Mouse (Mus musculus): Measurements from ENCODE around the gene Gm20388. TPM values are rescaled to one million over a fixed set of nuclear protein-coding genes. Genes with fewer than 3 reads are reported as not detected.

The Gm20388 gene
- polyA plus RNA-seq, 1 experiment: 59.3 TPM

DNA sequence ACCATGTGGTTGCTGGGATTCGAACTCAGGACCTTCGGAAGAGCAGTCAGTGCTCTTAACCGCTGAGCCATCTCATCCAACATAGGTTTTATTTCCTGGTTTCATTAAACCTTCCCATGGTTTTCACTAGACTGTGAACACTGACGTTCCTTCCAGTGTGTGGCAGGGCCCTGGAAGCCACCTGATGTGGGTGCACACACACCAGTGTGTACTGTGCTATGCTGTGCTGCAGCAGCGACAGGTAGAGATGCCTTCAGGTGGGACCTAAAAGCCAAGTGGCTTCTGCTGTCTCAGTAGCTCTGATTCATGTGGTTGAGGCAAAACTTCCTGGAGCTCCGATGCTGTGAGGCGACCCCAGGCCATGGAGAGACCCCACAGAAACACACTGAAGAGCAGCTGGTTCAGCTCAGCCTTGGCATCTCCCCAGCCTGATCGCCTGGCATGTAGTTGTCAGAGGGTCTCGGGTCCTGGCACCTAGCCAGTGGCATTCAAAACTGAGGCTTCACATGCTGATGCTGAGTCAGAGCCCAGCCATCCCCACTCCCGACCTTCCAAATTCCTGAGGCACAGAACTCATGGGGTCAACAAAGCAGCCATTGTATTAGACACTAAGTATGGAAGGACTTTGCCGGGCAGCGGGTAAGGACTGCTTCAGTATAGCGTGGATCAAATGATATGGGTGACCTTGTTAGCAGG lies 3842.3 kb downstream of the Gm20388 start:
- no peak for TF ChIP-seq CTCF (IDR thresholded peaks at IDR 0.05; ENCODE audit: borderline replicate concordance, extremely low read depth, insufficient read depth, insufficient read length)
- no peak for TF ChIP-seq POLR2A (IDR thresholded peaks at IDR 0.05; ENCODE audit: borderline replicate concordance, extremely low read depth, insufficient read depth, insufficient read length, poor library complexity, severe bottlenecking)
- peak; percentile 93 for DNase-seq (ENCODE audit: low read depth)

GRCm38 (mm10) chr8:123753604-123754375 lies 3843.1 kb downstream of the Gm20388 start:
- no peak for TF ChIP-seq POLR2A (IDR thresholded peaks at IDR 0.05; ENCODE audit: borderline replicate concordance, extremely low read depth, insufficient read depth, insufficient read length, poor library complexity, severe bottlenecking)
- TF ChIP-seq CTCF (IDR thresholded peaks at IDR 0.05; ENCODE audit: borderline replicate concordance, extremely low read depth, insufficient read depth, insufficient read length): no peak
- DNase-seq (ENCODE audit: low read depth): peak; percentile 72

GRCm38 (mm10) chr8:123754538-123755431 lies 3844.1 kb downstream of the Gm20388 start:
- no peak for TF ChIP-seq CTCF (IDR thresholded peaks at IDR 0.05; ENCODE audit: borderline replicate concordance, extremely low read depth, insufficient read depth, insufficient read length)
- TF ChIP-seq POLR2A (IDR thresholded peaks at IDR 0.05; ENCODE audit: borderline replicate concordance, extremely low read depth, insufficient read depth, insufficient read length, poor library complexity, severe bottlenecking): no peak
- no peak for DNase-seq (ENCODE audit: low read depth)

DNA sequence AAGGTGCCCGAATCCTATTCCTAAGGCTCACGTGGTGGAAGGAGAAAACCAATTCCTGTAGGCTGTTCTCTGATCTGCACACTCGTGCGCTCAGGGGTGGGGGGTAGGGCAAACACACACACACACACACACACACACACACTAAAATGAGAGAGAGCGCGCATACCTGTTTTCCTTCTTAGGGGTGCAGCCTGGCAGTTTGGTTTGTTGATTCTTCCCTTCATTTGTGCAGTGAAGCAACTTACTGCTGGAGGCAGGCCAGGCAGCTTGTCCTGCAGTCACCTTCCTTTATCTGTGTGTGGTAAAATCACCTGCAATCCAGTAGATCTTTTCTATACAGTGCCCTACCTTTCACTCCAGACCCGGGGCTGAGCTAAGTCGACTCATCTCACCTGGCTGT lies 3846.3 kb downstream of the Gm20388 start:
- no peak for TF ChIP-seq CTCF (IDR thresholded peaks at IDR 0.05; ENCODE audit: borderline replicate concordance, extremely low read depth, insufficient read depth, insufficient read length)

DNA sequence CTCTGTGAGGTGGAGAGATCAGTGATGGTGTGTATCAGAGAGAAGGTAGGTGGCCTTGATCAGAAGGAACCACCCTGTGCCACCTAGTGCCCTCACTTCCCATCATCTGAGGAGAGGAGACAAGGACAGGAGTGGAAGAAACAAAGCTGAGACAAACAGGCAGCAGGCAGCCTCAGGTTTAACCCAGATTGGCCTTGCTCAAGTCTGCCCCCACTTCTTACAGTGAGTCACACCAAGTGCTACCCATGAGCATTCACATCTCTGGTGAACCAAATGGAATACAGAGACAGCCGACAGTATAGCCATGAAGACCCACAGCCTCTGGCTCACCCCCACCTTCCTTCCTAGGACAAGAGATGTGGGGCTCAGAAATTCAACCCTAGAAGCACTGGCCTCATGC lies 3848.3 kb downstream of the Gm20388 start:
- no peak for TF ChIP-seq CTCF (IDR thresholded peaks at IDR 0.05; ENCODE audit: borderline replicate concordance, extremely low read depth, insufficient read depth, insufficient read length)
- DNase-seq (ENCODE audit: low read depth): no peak

More for the DNA sequence above, 3846.3 kb downstream of the Gm20388 start:
- no peak for DNase-seq (ENCODE audit: low read depth)

GRCm38 (mm10) chr8:123759933-123760332 lies 3849.3 kb downstream of the Gm20388 start:
- DNase-seq (ENCODE audit: low read depth): peak; percentile 94
- no peak for TF ChIP-seq POLR2A (IDR thresholded peaks at IDR 0.05; ENCODE audit: borderline replicate concordance, extremely low read depth, insufficient read depth, insufficient read length, poor library complexity, severe bottlenecking)
- TF ChIP-seq CTCF (IDR thresholded peaks at IDR 0.05; ENCODE audit: borderline replicate concordance, extremely low read depth, insufficient read depth, insufficient read length): no peak

- DNase-seq (ENCODE audit: low read depth): no peak
- no peak for TF ChIP-seq POLR2A (IDR thresholded peaks at IDR 0.05; ENCODE audit: borderline replicate concordance, extremely low read depth, insufficient read depth, insufficient read length, poor library complexity, severe bottlenecking)
These were observed 3849.9 kb downstream of the Gm20388 start for GRCm38 (mm10) chr8:123760579-123760978.

DNA sequence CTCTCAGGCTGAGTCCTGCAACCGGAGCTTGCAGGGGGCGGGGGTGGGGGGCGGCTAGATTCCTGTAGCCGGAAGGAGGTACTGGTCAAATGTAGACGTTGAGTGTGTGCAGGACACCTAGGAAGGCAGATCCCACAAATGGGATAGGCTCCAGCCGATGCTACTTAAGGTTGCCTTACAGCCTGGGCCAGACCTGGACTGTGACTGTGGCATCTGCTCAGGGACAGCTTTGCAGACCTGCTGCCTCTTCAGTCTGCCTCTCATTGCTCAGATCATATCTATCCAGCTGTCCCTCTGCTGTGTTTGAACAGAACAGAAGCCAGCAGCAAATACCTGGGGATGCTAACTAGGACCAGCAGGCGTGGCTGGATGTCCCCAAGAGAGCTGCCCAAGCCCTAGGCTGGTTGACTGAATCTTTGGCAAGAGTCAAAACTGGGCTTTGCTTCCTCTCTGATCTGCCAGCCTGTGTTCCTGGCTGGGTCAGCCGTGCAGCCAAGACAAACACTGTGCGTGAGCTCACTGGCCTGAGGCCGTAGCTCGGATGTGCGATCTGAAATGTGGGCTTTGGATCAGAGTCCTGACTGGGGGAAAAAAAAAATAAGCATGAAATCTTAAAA lies 3850.7 kb downstream of the Gm20388 start:
- DNase-seq (ENCODE audit: low read depth): no peak

DNA sequence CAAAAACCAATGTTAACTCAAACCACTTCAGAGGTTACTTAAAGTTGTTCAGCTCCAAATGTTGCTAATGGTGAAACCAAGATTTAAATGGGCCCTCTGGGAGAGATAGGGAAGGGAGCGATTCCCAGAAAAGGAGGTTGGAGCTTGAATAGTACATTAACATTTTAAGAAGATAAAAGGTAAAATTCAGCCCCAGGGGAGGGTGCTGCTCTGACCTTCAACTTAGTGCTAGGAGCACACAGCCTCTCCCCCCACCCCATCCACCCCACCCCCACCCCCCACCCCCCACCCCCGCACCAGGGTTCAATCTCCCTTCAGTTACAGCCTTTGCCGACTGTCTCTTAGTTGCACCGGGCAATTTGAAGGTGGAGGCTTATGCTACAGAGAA lies 3851.2 kb downstream of the Gm20388 start:
- TF ChIP-seq POLR2A (IDR thresholded peaks at IDR 0.05; ENCODE audit: borderline replicate concordance, extremely low read depth, insufficient read depth, insufficient read length, poor library complexity, severe bottlenecking) (no peak), CTCF (IDR thresholded peaks at IDR 0.05; ENCODE audit: borderline replicate concordance, extremely low read depth, insufficient read depth, insufficient read length) (no peak)
- DNase-seq (ENCODE audit: low read depth): no peak

More for the DNA sequence above, 3850.7 kb downstream of the Gm20388 start:
- TF ChIP-seq POLR2A (IDR thresholded peaks at IDR 0.05; ENCODE audit: borderline replicate concordance, extremely low read depth, insufficient read depth, insufficient read length, poor library complexity, severe bottlenecking) (no peak), CTCF (IDR thresholded peaks at IDR 0.05; ENCODE audit: borderline replicate concordance, extremely low read depth, insufficient read depth, insufficient read length) (no peak)

GRCm38 (mm10) chr8:123763355-123763754 lies 3852.7 kb downstream of the Gm20388 start:
- peak; percentile 46 for DNase-seq (ENCODE audit: low read depth)
- TF ChIP-seq POLR2A (IDR thresholded peaks at IDR 0.05; ENCODE audit: borderline replicate concordance, extremely low read depth, insufficient read depth, insufficient read length, poor library complexity, severe bottlenecking): no peak
- TF ChIP-seq CTCF (IDR thresholded peaks at IDR 0.05; ENCODE audit: borderline replicate concordance, extremely low read depth, insufficient read depth, insufficient read length): no peak

DNA sequence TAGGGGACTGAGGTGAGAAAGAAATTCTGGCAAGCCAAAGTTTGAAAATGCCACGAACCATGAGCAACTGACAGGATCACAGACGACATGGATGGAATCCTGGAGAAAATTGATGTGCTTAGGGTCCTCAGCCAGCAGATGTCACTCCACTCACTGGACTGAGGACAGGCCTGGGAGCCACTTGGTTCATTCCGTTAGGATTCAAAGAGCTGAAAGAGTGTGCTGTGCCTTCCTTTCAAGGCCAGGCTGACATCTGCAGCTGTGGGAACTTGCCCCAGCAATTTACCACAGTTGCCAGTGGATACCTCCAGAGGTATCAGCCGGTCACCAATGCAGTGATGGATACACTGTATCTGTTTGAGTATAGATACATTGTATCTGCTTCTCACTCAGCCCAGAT lies 3854.0 kb downstream of the Gm20388 start:
- peak; percentile 49; the same call in 1 of the 2 replicates for TF ChIP-seq CTCF (IDR thresholded peaks at IDR 0.05; ENCODE audit: borderline replicate concordance, extremely low read depth, insufficient read depth, insufficient read length)
- no peak for TF ChIP-seq POLR2A (IDR thresholded peaks at IDR 0.05; ENCODE audit: borderline replicate concordance, extremely low read depth, insufficient read depth, insufficient read length, poor library complexity, severe bottlenecking)
- DNase-seq (ENCODE audit: low read depth): peak; percentile 51

Data from brain, embryonic 14.5 days (tissue).